Mouse (Mus musculus) embryonic facial prominence, embryonic 14.5 days (tissue): ENCODE measurements around the gene Rabggtb. TPM values are rescaled to one million over a fixed set of nuclear protein-coding genes. Genes with fewer than 3 reads are reported as not detected.

ENCODE experiments used
- ATAC-seq: fragments of 200-750 bp; cut with Nextera tagmentation; 2 replicates; pipeline ENCODE4 v1.8.0; 2017; ENCODE audit warnings: low read depth, moderate number of reproducible peaks, moderate TSS enrichment
- DNase-seq: peaks from one replicate; pipeline ENCODE4 v3.0.0-alpha.2; 2015; ENCODE audit warnings: low spot score
- H3K27ac ChIP-seq: fragments of 300-500 bp; sonication (generic); replicated peaks from 2 replicates; pipeline ENCODE4 v1.5.1; 2014; ENCODE audit warnings: low read depth, mild to moderate bottlenecking, low read length, moderate library complexity
- H3K27me3 ChIP-seq: fragments of 300-500 bp; sonication (generic); replicated peaks from 2 replicates; pipeline ENCODE4 v1.6.1; 2014; ENCODE audit warnings: low read length; ENCODE audit not compliant: control insufficient read depth, insufficient read depth
- H3K36me3 ChIP-seq: fragments of 300-500 bp; sonication (generic); 2 replicates; pipeline ENCODE4 v1.6.1; 2014; ENCODE audit warnings: low read length, mixed read lengths; ENCODE audit not compliant: control insufficient read depth, insufficient read depth
- H3K4me1 ChIP-seq: fragments of 300-500 bp; sonication (generic); 2 replicates; pipeline ENCODE4 v1.6.1; 2014; ENCODE audit warnings: antibody characterized with exemption, low read length; ENCODE audit not compliant: control insufficient read depth, insufficient read depth
- H3K4me2 ChIP-seq: fragments of 300-500 bp; sonication (generic); 2 replicates; pipeline ENCODE4 v1.6.1; 2014; ENCODE audit warnings: low read depth, mild to moderate bottlenecking, low read length, moderate library complexity, mixed read lengths
- H3K4me3 ChIP-seq: fragments of 300-500 bp; sonication (generic); 2 replicates; pipeline ENCODE4 v1.5.1; 2014; ENCODE audit warnings: low read depth, mild to moderate bottlenecking, low read length
- H3K9ac ChIP-seq: fragments of 300-500 bp; sonication (generic); 2 replicates; pipeline ENCODE4 v1.6.1; 2014; ENCODE audit warnings: low read depth, mild to moderate bottlenecking, low read length, moderate library complexity, mixed read lengths
- H3K9me3 ChIP-seq: fragments of 300-500 bp; sonication (generic); 2 replicates; pipeline ENCODE4 v1.6.1; 2016; ENCODE audit warnings: low read length; ENCODE audit not compliant: control insufficient read depth
- WGBS: fragments of 180-500 bp; shearing (Covaris S2); extraction: QIAGEN DNeasy Blood & Tissue Kit; methylation state at CpG from one replicate; pipeline ENCODE4 v1.1.7; 2014; 5-methylcytosine and 5-hydroxymethylcytosine counted together
- polyA plus RNA-seq: library from polyadenylated mRNA; unstranded; fragments of >200 nt; fragmentation: Nextera tagmentation; extraction: Ambion mirVana; gene quantifications from 2 replicates; pipeline ENCODE4 v1.2.1, GENCODE M21; 2014

The Rabggtb gene
- polyA plus RNA-seq, 1 experiment from 2014 or later, result 56.2 TPM

- Histone ChIP-seq H3K27ac (peak within 1 kb of the TSS; percentile 89), H3K36me3 (0 out of 2 replicates have a peak, but pooled peaks cover 18% of the 10 kb centered on the region), H3K4me1 (peaks cover 12% of the 10 kb centered on the region), H3K4me3 (peak within 1 kb of the TSS; percentile 83), H3K27me3 (no peaks in the 10 kb centered on the region), H3K9me3 (no peaks in the 10 kb centered on the region), H3K4me2 (peak within 1 kb of the TSS; percentile 68), H3K9ac (peak within 1 kb of the TSS; percentile 76)
- WGBS, result 0% methylated on average over 27 of the region's 41 CpGs
- peak; percentile 99 for DNase-seq
- peak; percentile 94 for ATAC-seq
Observed at GRCm38 (mm10) chr3:153944335-153944990, 31.7 kb upstream of the Rabggtb start, which contains the start of gene Acadm. Acadm (minus strand) TSS chr3:153944632.

- Histone ChIP-seq H3K27me3 (no peaks in the 10 kb centered on the region), H3K9me3 (no peaks in the 10 kb centered on the region), H3K4me3 (peak overlapping the region; percentile 83), H3K4me2 (peak overlapping the region; percentile 68), H3K4me1 (peaks cover 12% of the 10 kb centered on the region), H3K9ac (peak overlapping the region; percentile 76), H3K36me3 (peaks cover 19% of the 10 kb centered on the region; the same call in 1 of the 2 replicates), H3K27ac (peak overlapping the region; percentile 89)
- ATAC-seq (peak; percentile 51), DNase-seq (peak; percentile 58)
- 0% methylated on average over 16 of the region's 19 CpGs for WGBS
Observed at GRCm38 (mm10) chr3:153943901-153944334, 31.1 kb upstream of the Rabggtb start.

- no peaks in the 10 kb centered on the region for H3K9me3 ChIP-seq
- DNase-seq (peak; percentile 85), ATAC-seq (no peak)
- H3K4me2 ChIP-seq, result peak overlapping the region; percentile 68
- 22% methylated on average over 12 of the region's 12 CpGs for WGBS
- peaks cover 12% of the 10 kb centered on the region for H3K4me1 ChIP-seq
- peak overlapping the region; percentile 16; the same call in 1 of the 2 replicates for H3K27ac ChIP-seq
- H3K27me3 ChIP-seq, result no peaks in the 10 kb centered on the region
- H3K9ac ChIP-seq, result peak overlapping the region; percentile 76
- H3K4me3 ChIP-seq, result peak overlapping the region; percentile 83
- H3K36me3 ChIP-seq, result peaks cover 27% of the 10 kb centered on the region
Observed at GRCm38 (mm10) chr3:153943003-153943640, 30.3 kb upstream of the Rabggtb start.

- H3K4me2 ChIP-seq, result no peak overlapping the region
- H3K27ac ChIP-seq, result no peak overlapping the region
- no peaks in the 10 kb centered on the region for H3K9me3 ChIP-seq
- no peak overlapping the region for H3K4me3 ChIP-seq
- no peaks in the 10 kb centered on the region for H3K27me3 ChIP-seq
- peaks cover 12% of the 10 kb centered on the region for H3K4me1 ChIP-seq
- no peak overlapping the region for H3K9ac ChIP-seq
- WGBS, result 91% methylated on average over 13 of the region's 13 CpGs
- DNase-seq (no peak), ATAC-seq (no peak)
- H3K36me3 ChIP-seq, result peaks cover 34% of the 10 kb centered on the region
Observed at GRCm38 (mm10) chr3:153941613-153942012, 28.8 kb upstream of the Rabggtb start.

GRCm38 (mm10) chr3:153940486-153940885 is 27.7 kb upstream of the Rabggtb start:
- Histone ChIP-seq H3K36me3 (peaks cover 44% of the 10 kb centered on the region), H3K27me3 (no peaks in the 10 kb centered on the region), H3K4me2 (no peak overlapping the region), H3K27ac (no peak overlapping the region), H3K4me1 (peaks cover 12% of the 10 kb centered on the region), H3K9me3 (no peaks in the 10 kb centered on the region), H3K9ac (no peak overlapping the region), H3K4me3 (no peak overlapping the region)
- DNase-seq (no peak), ATAC-seq (no peak)
- WGBS, result 88% methylated on average over 9 of the region's 9 CpGs

- Histone ChIP-seq H3K27me3 (no peaks in the 10 kb centered on the region), H3K4me3 (no peak overlapping the region), H3K9me3 (no peaks in the 10 kb centered on the region), H3K4me1 (peaks cover 12% of the 10 kb centered on the region), H3K27ac (no peak overlapping the region), H3K9ac (no peak overlapping the region), H3K36me3 (peaks cover 49% of the 10 kb centered on the region), H3K4me2 (no peak overlapping the region)
- no peak for ATAC-seq
- no peak for DNase-seq
- WGBS, result 75% methylated on average over 8 of the region's 8 CpGs
Observed at GRCm38 (mm10) chr3:153940021-153940420, 27.2 kb upstream of the Rabggtb start.

GRCm38 (mm10) chr3:153937116-153937810 is 24.5 kb upstream of the Rabggtb start:
- Histone ChIP-seq H3K9ac (no peak overlapping the region), H3K9me3 (no peaks in the 10 kb centered on the region), H3K36me3 (peaks cover 73% of the 10 kb centered on the region), H3K4me2 (no peak overlapping the region), H3K4me3 (no peak overlapping the region), H3K27me3 (no peaks in the 10 kb centered on the region), H3K4me1 (no peaks in the 10 kb centered on the region; the same call in 1 of the 2 replicates), H3K27ac (no peak overlapping the region)
- 91% methylated on average over 17 of the region's 17 CpGs for whole genome bisulfite sequencing
- no peak for DNase-seq
- no peak for ATAC-seq

GRCm38 (mm10) chr3:153935878-153936277 is 23.1 kb upstream of the Rabggtb start:
- no peak overlapping the region for H3K4me3 ChIP-seq
- H3K9me3 ChIP-seq, result no peaks in the 10 kb centered on the region
- ATAC-seq, result no peak
- H3K4me2 ChIP-seq, result no peak overlapping the region
- no peaks in the 10 kb centered on the region for H3K27me3 ChIP-seq
- peaks cover 66% of the 10 kb centered on the region for H3K36me3 ChIP-seq
- no peak for DNase-seq
- no peak overlapping the region for H3K9ac ChIP-seq
- H3K4me1 ChIP-seq, result no peaks in the 10 kb centered on the region
- no peak overlapping the region for H3K27ac ChIP-seq
- WGBS, result 90% methylated on average over 9 of the region's 9 CpGs
